Mouse (Mus musculus) layer of hippocampus, adult 9-10 months (tissue): ENCODE measurements around the gene Zdhhc17.

Experiments
- DNase-seq: peaks from one replicate; pipeline ENCODE4 v3.0.0; 2022; ENCODE audit warnings: low spot score

Zdhhc17 gene

GRCm38 (mm10) chr10:110920368-110920950 is 89.5 kb downstream of the Zdhhc17 start:
- DNase-seq, result no peak

GRCm38 (mm10) chr10:110919531-110920343 is 90.2 kb downstream of the Zdhhc17 start, which contains the start of gene Csrp2:
TSS of gene Csrp2 (plus strand) at chr10:110919789.
- no peak for DNase-seq

- DNase-seq, result no peak
These were observed 91.2 kb downstream of the Zdhhc17 start for GRCm38 (mm10) chr10:110918414-110919391.

- no peak for DNase-seq
These were observed 92.4 kb downstream of the Zdhhc17 start for GRCm38 (mm10) chr10:110917521-110917920.

- no peak for DNase-seq
These were observed 93.1 kb downstream of the Zdhhc17 start for GRCm38 (mm10) chr10:110916666-110917344.

- DNase-seq, result no peak
These were observed 106.1 kb downstream of the Zdhhc17 start for GRCm38 (mm10) chr10:110903862-110904261.

- no peak for DNase-seq
These were observed 110.0 kb downstream of the Zdhhc17 start for GRCm38 (mm10) chr10:110899744-110900501.
